Mouse (Mus musculus): ENCODE measurements around the gene AC124108.1.
A peak's percentile ranks its signal among the peaks of the same experiment; 100 is the strongest.
"Not testable (repeated sequence)": the region's sequence is repeated elsewhere in the genome, so short reads cannot be mapped to it uniquely, and the experiment has no call there.

The AC124108.1 gene

GRCm38 (mm10) chr1:132191093-132191785, at the start of gene AC124108.1, which contains the start of gene Lemd1:
Gene AC124108.1, plus strand, starts transcription at chr1:132191457.
Gene Lemd1, plus strand, starts transcription at chr1:132191431.
- DNase-seq = peak; percentile 63 to 66

GRCm38 (mm10) chr1:132141753-132142152, 49.5 kb upstream of the AC124108.1 start:
- no peak for DNase-seq

GRCm38 (mm10) chr1:132143079-132143478, 48.2 kb upstream of the AC124108.1 start:
- peak in 1 of 2 experiments; percentile 50 for DNase-seq

GRCm38 (mm10) chr1:132143730-132144129, 47.5 kb upstream of the AC124108.1 start:
- DNase-seq = no peak

GRCm38 (mm10) chr1:132144223-132144622, 47.0 kb upstream of the AC124108.1 start:
- peak in 1 of 2 experiments; percentile 50 for DNase-seq

GRCm38 (mm10) chr1:132144837-132145236, 46.4 kb upstream of the AC124108.1 start:
- peak in 1 of 2 experiments; percentile 55 for DNase-seq

- peak in 1 of 2 experiments; percentile 55 for DNase-seq
Measured at GRCm38 (mm10) chr1:132145973-132146685, 45.1 kb upstream of the AC124108.1 start.

- no peak for DNase-seq
Measured at GRCm38 (mm10) chr1:132149410-132149809, 41.8 kb upstream of the AC124108.1 start.

GRCm38 (mm10) chr1:132150171-132150570, 41.1 kb upstream of the AC124108.1 start:
- DNase-seq = no peak

GRCm38 (mm10) chr1:132150817-132151601, 40.2 kb upstream of the AC124108.1 start:
- DNase-seq = no peak

- no peak for DNase-seq
Measured at GRCm38 (mm10) chr1:132151908-132152307, 39.3 kb upstream of the AC124108.1 start.

GRCm38 (mm10) chr1:132153086-132153690, 38.1 kb upstream of the AC124108.1 start:
- DNase-seq = peak in 1 of 2 experiments; percentile 37

GRCm38 (mm10) chr1:132153691-132154090, 37.6 kb upstream of the AC124108.1 start:
- no peak for DNase-seq

GRCm38 (mm10) chr1:132155737-132156136, 35.5 kb upstream of the AC124108.1 start:
- peak; percentile 88 to 91 for DNase-seq

GRCm38 (mm10) chr1:132157016-132157781, 34.1 kb upstream of the AC124108.1 start:
- DNase-seq = peak; percentile 99

GRCm38 (mm10) chr1:132157808-132158207, 33.4 kb upstream of the AC124108.1 start:
- no peak for DNase-seq

GRCm38 (mm10) chr1:132158741-132159140, 32.5 kb upstream of the AC124108.1 start:
- DNase-seq = peak in 1 of 2 experiments; percentile 36

GRCm38 (mm10) chr1:132159681-132160080, 31.6 kb upstream of the AC124108.1 start:
- DNase-seq = peak in 1 of 2 experiments; percentile 26

- peak; percentile 86 to 92 for DNase-seq
Measured at GRCm38 (mm10) chr1:132161211-132161880, 29.9 kb upstream of the AC124108.1 start.

GRCm38 (mm10) chr1:132162618-132163017, 28.6 kb upstream of the AC124108.1 start:
- DNase-seq = not testable (repeated sequence)
